Mouse (Mus musculus) erythroblast, adult 5-6 weeks (primary cell): ENCODE measurements around the gene T2. TPM values are rescaled to one million over a fixed set of nuclear protein-coding genes. Genes with fewer than 3 reads are reported as not detected.
"Not testable (repeated sequence)": the region's sequence is repeated elsewhere in the genome, so short reads cannot be mapped to it uniquely, and the experiment has no call there.

ENCODE experiments used
- ATAC-seq: replicated peaks from 2 replicates; pipeline ENCODE4 v1.8.0; 2016; ENCODE audit warnings: moderate number of reproducible peaks, mild to moderate bottlenecking, moderate TSS enrichment, inconsistent platforms; ENCODE audit not compliant: poor library complexity, low FRiP score, severe bottlenecking
- total RNA-seq, 2 experiments: library from RNA; stranded (forward) in 1 of 2; stranded (reverse) in 1 of 2; fragments of 150-400 nt in 1 of 2; fragments of 200-764, 138-1000 nt in 1 of 2; gene quantifications; 2 replicates each; pipeline versions ENCODE4 v1.2.3 to v1.2.4; 2015 to 2017; ENCODE audit warnings: low replicate concordance in 2 of 2

Gene T2
- total RNA-seq (2015; ENCODE audit: low replicate concordance), result not detected in 2 replicates
- not detected in 2 replicates for total RNA-seq (2017; ENCODE audit: low replicate concordance)

DNA sequence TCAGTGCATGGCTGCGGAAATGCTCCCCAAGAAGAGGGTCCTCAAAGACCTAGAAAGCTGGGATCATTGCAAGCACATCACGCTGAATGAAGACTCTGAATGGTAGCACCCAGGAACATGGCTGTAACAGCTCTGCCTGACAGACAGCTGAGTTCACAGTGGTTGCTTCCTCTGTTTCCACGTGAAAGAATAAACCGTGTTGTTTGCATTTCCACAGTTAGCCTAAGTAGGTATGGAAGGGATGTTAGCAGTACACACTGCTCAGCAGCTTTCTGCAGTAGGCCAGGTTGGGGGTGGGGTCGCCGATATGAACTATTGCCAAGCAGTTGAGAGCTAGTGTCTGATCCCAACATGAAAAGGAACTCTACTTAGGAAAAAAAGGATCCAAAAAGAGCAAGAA, at the start of gene T2:
TSS of gene T2 (plus strand) at position 301 of the 400 bp plus-strand sequence.
- no peak for ATAC-seq

DNA sequence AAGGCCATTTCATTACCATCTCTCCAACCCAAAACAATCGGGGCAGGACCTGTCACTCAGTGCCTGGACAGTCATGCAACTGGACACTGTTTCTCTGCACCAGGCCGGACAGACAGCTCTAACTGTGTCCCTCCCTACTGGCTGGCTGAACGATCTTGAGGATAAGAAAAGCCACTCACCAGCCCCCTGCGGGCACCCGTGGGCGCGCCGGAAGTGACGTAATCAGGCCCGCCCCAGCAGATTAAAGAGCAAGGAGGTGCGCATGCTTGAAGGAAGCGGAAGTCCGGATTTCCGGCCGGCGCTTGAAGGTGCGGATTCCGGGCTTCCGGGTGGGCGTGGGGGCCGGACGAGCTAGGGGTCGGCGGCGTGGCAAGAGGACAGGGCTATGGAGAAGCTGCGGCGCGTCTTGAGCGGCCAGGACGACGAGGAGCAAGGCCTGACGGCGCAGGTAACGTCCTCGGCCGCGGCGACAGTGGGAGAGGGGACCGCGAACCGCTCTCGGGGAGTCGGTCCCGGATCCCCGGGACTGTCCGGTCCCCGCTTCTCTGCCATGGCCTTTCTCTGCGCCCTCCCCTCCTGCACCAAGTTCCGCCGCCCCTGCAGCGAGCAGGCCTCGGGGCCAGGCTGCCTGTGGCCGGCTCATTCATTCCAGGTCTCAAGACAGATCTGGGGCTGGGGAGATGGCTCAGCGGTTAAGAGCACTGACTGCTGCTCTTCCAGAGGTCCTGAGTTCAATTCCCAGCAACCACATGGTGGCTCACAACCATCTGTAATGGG, 44.8 kb upstream of the T2 start, which contains the start of gene Sft2d1:
TSS of gene Sft2d1 (plus strand) at position 265 of the 777 bp plus-strand sequence.
- ATAC-seq, result peak; percentile 97

DNA sequence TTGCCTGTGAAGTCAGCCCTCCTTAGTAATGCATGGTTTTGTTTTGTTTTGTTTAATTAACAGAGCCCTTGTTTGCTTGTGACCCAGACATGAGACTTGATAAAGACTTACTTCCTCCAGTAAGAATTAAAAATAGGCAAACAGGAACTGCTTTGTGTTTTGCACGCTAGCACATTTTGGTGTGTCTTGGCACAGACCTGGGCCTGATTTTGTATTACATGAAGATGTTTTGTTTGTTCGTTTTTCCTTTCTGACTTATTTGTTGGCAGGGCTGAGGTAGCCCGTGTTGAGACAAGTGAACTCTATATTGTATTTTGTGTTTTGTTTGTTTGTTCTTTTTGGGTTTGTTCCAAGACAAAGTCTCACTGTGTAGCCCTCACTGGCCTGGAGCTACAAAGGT, 44.0 kb upstream of the T2 start:
- no peak for ATAC-seq

DNA sequence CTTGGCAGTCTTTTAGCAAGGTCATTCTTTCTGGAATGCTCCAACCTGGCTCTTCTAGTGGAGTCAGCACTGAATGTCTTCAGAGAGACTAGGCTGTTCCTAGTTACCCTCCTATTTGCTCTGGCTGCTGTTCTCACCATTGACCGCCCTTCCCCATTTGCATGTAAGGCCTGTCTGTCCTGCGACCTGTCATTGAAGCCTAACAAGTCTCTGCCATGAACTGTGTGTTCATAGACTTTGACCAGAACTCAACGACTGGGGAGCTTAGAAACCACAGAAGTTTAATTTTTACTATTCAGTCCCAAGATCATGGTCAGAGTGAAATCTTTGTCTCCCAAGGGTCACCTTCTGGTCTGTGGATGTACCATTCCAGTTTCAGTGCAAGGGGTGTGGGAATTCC, 41.8 kb upstream of the T2 start:
- ATAC-seq, result no peak

DNA sequence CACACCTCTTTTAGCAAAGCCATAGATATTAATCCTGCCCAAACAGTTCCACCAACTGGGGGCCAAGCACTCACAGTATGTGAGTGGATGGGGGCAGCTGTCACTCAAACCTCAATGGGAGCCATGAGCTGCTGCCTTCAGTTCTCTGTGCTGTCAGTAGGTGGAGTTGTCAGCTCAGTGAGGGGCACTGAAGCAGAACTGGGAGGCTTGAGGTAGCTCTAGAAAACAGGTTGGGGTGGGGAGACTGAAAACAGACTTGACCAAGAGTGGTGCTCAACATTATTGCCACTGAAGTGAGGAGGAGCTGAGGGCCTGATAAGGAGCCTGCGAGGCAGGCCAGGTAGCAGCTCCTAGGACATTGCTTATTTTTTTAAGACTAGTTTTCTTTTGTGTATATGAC, 39.5 kb upstream of the T2 start:
- ATAC-seq, result 0 out of 2 replicates have a peak, but pooled peaks have one; percentile 36

DNA sequence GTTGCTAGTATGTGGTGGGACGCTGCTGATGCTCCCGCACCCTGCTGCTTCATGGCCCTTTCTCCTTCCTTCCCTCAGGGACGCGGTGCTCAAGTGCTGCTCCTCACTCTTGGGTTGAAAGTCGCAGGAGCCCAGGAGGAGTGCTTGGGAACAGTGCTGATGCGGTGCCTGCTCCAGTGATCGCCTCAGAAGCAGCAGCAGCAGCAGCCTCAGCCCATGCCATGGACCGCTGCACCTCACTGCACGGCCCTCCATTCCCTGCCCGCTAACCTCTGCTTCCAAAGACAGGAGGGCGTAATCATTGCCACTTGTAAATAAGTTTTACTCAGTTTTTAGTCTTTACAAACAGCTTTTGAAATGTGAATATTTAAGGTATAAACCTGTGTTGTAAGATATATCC, 28.9 kb upstream of the T2 start:
- not testable (repeated sequence) for ATAC-seq

DNA sequence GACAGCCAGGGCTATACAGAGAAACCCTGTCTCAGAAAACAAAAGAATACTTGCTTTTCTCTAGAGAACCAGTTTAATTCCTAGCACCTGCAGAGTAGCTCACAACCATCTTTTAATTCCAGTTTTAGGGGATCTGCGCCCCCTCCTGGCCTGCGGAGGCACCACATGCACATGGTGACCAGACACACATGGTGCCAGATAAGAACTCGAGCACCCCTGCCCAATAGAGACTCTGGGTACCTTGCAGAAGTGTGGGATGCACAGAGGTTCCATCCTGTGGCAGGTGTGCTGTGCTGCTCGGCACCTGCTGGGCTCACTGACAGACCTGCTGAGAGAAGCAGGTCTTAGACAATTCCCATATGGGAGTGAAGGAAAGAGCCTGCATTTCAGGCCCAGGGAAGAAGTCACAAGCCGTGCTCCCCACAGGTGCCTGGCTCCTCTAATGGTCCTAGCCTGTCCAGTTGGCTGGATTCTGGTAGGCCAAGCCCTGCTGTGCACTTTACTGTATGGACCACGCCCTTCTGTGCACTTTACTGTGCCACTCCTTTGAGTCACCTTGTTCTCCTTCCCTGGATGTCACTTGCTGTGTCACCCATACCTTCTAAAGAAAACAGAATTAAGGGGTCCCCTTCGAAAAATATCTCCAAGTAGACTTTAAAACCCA, 27.1 kb upstream of the T2 start:
- ATAC-seq, result peak; percentile 80

GRCm38 (mm10) chr17:8330602-8331001, 25.2 kb upstream of the T2 start:
- ATAC-seq, result no peak

- ATAC-seq, result not testable (repeated sequence)
Observed at GRCm38 (mm10) chr17:8337159-8337558, 18.6 kb upstream of the T2 start, which contains the start of gene Prr18. Prr18 (plus strand) TSS chr17:8337459.

GRCm38 (mm10) chr17:8339666-8340374, 16.0 kb upstream of the T2 start:
- ATAC-seq, result no peak

DNA sequence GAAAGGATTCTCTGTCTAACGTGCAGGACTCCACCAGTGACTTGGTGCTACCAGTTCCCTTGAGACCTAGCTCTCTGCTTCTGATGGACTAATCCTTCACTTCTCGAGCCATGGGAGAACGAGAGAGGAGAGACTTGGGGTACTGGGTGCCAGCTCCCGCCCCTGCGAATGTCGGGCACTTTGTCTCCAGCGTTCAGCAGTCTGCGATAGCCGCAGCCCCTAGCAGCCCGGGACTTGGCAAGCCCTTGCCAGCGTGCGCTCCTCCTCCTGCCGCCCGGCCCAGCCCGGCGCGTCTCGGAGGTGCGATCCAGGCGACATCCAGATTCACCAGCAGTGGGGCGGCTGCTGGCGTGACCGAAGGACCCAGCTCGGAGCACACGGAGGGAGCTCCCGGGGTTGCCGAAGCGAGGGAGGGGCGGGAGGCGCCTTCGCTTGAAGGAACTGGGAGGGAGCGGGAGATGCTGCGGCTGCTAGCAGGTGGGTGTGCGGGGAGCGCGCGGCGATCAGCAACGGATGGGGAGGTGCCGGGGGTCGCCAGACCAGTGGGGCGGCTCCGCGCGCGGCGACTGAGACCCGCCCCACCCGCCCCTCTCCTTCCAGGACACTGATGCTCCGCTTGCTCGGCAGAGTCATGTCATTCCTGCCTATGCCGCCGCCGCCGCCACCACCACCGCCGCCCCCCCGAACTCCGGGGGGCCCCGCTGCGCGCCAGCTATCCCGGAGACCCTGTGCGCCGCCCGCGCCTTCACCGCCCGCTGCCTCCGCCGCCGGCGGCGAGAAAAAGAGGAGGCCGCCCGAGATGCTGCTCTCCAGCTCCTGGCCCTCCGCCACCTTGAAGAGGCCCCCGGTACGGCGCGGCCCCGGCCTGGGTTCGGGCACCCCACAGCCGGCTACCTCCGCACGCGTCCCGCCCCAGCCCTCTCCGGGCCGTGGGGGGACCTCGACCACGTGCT, 15.1 kb upstream of the T2 start:
- ATAC-seq, result no peak

- ATAC-seq, result no peak
Observed at GRCm38 (mm10) chr17:8341360-8341963, 14.3 kb upstream of the T2 start.

GRCm38 (mm10) chr17:8342706-8343105, 13.1 kb upstream of the T2 start:
- ATAC-seq, result no peak

GRCm38 (mm10) chr17:8343416-8343815, 12.4 kb upstream of the T2 start:
- no peak for ATAC-seq

GRCm38 (mm10) chr17:8347765-8348285, 8.0 kb upstream of the T2 start:
- no peak for ATAC-seq

- ATAC-seq, result no peak
Observed at GRCm38 (mm10) chr17:8348941-8349340, 6.9 kb upstream of the T2 start.

DNA sequence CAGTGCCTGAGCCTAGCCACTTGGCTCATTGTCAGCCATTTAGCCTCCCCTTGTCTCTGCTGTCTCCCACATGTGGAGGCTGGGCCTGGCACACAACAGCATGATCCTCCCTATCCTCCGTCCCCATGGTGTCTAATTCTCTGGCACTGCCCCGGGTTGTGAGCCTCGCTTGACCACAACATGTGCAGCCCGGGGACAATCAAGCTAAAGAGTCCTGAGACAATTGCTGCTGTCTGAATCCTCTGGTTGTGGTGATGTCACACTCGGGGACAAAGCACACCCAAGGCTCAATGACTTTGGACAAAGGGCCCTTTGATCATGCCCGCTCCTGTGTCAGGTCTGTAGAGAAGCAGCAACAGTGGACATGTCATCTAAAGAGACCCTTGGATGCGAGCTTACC, 4.7 kb upstream of the T2 start:
- no peak for ATAC-seq

DNA sequence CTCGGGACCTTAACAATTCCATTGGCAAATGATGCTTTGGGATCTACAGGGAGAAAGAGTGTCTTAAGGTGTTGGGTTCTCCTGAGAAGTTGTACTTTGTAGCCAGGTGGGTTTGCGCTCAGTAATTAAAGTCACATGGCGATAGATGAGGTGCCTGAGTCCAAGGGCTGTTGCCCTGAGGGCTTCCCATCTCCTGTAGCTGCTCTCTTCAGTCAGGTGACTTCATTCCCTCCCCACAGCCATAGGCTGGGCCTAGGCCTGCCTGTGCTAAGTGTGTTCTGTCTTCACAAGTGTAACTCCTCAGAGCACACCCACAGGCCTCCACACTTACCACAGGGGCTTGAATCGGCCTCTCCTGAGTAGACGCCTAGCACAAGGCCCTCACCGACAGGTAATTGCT, 1.7 kb downstream of the T2 start:
- ATAC-seq, result no peak

GRCm38 (mm10) chr17:8360876-8361275, 5.1 kb downstream of the T2 start:
- ATAC-seq, result no peak
